In the genomic region with DNA sequence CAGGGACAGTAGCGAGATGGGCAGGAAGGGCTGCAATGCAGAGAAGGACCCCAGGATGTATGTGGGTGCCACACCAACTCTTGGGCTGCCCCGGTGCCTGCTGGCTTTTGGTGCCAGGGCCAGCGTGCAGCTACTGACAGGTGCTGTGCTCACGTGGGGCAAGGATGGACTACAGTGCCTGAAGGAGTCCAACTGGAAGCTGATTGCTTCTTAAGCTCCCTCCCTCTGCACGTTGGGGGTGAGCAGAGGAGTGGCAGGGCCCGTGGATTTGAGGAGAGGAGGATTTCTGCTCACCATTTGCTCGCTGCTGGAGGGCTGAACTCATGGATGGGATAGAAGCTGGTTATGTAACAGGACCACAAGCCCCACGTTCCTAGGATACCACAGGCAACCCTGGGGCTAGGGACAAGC, we compare ENCODE assay signal across 8 mouse cellular contexts. TPM values are rescaled to one million over a fixed set of nuclear protein-coding genes. Genes with fewer than 3 reads are reported as not detected.
DNase-seq lines count a peak whose midpoint lies in the region; ATAC-seq lines count a peak whose summit lies in the region.

No protein-coding gene starts in this region.

- no peaks in the 10 kb centered on the region for H3K36me3 ChIP-seq in heart, embryonic 11.5 days (ENCODE audit: control insufficient read depth, insufficient read depth, low read length)
- peaks cover 4% of the 10 kb centered on the region; the same call in 1 of the 2 replicates for H3K36me3 ChIP-seq in forebrain, embryonic 12.5 days (replicated peaks)
- no peaks in the 10 kb centered on the region for H3K36me3 ChIP-seq in lung, embryonic 16.5 days (ENCODE audit: control insufficient read depth, insufficient read depth, low read length)

- DNase-seq in heart, adult 8-10 months (ENCODE audit: low spot score) = no peak
- peak; percentile 70 for DNase-seq in Muller cell, postnatal 12 days (ENCODE audit: inconsistent ontology term)
- DNase-seq in kidney, adult 9 months = peak; percentile 86
- peak; percentile 93 for DNase-seq in skeletal muscle tissue, adult 2 months (ENCODE audit: low read depth, low spot score)
- no peak for DNase-seq in layer of hippocampus, postnatal 10 days (ENCODE audit: low spot score in 2 of 2)

- no peaks in the 10 kb centered on the region for H3K27me3 ChIP-seq in heart, embryonic 11.5 days (ENCODE audit: control insufficient read depth, insufficient read depth, low read length)
- H3K27me3 ChIP-seq in forebrain, embryonic 12.5 days = 0 out of 2 replicates have a peak, but pooled peaks cover 4% of the 10 kb centered on the region
- no peaks in the 10 kb centered on the region for H3K27me3 ChIP-seq in lung, embryonic 16.5 days (ENCODE audit: control insufficient read depth, insufficient read depth, low read depth, low read length)

- H3K4me2 ChIP-seq in heart, embryonic 11.5 days = peak overlapping the region; percentile 67
- peak overlapping the region; percentile 56 for H3K4me2 ChIP-seq in forebrain, embryonic 12.5 days
- H3K4me2 ChIP-seq in lung, embryonic 16.5 days (ENCODE audit: low read depth, low read length) = peak overlapping the region; percentile 65

- H3K4me3 ChIP-seq in heart, embryonic 11.5 days (ENCODE audit: low read depth, low read length) = peak overlapping the region; percentile 30
- peak overlapping the region; percentile 30 for H3K4me3 ChIP-seq in forebrain, embryonic 12.5 days (replicated peaks)
- peak overlapping the region; percentile 52 for H3K4me3 ChIP-seq in lung, embryonic 16.5 days (ENCODE audit: low read length)

- peak overlapping the region; percentile 22 for H3K27ac ChIP-seq in heart, embryonic 11.5 days (ENCODE audit: low read depth, low read length)
- H3K27ac ChIP-seq in forebrain, embryonic 12.5 days = peak overlapping the region; percentile 80
- H3K27ac ChIP-seq in lung, embryonic 16.5 days (ENCODE audit: low read length) = peak overlapping the region; percentile 95

- peaks cover 29% of the 10 kb centered on the region for H3K4me1 ChIP-seq in heart, embryonic 11.5 days (ENCODE audit: control insufficient read depth, insufficient read depth, low read length)
- H3K4me1 ChIP-seq in forebrain, embryonic 12.5 days = peaks cover 29% of the 10 kb centered on the region
- H3K4me1 ChIP-seq in lung, embryonic 16.5 days (replicated peaks; ENCODE audit: control insufficient read depth, insufficient read depth, low read length) = peaks cover 57% of the 10 kb centered on the region

- ATAC-seq in heart, embryonic 11.5 days (replicated peaks; ENCODE audit: insufficient number of reproducible peaks, low FRiP score, low TSS enrichment) = no peak; the same call in 1 of the 2 replicates
- ATAC-seq in forebrain, embryonic 12.5 days (ENCODE audit: low FRiP score) = no peak
- ATAC-seq in lung, embryonic 16.5 days (ENCODE audit: low read depth) = peak; percentile 51

- H3K9me3 ChIP-seq in heart, embryonic 11.5 days (replicated peaks; ENCODE audit: control insufficient read depth, low read length) = no peaks in the 10 kb centered on the region
- H3K9me3 ChIP-seq in forebrain, embryonic 12.5 days = no peaks in the 10 kb centered on the region
- no peaks in the 10 kb centered on the region for H3K9me3 ChIP-seq in lung, embryonic 16.5 days (ENCODE audit: control insufficient read depth, low read length)

- 11% methylated on average over 8 of the region's 8 CpGs for WGBS in heart, embryonic 11.5 days (ENCODE audit: insufficient replicate concordance)
- WGBS in forebrain, embryonic 12.5 days = 11% methylated on average over 8 of the region's 8 CpGs
- WGBS in lung, embryonic 16.5 days = 6% methylated on average over 8 of the region's 8 CpGs

- H3K9ac ChIP-seq in heart, embryonic 11.5 days (ENCODE audit: low read depth, low read length) = peak overlapping the region; percentile 28
- peak overlapping the region; percentile 51 for H3K9ac ChIP-seq in forebrain, embryonic 12.5 days
- peak overlapping the region; percentile 67 for H3K9ac ChIP-seq in lung, embryonic 16.5 days (ENCODE audit: low read length)

RNA-seq across cellular contexts. Expression of a gene that starts 0.7 kb away (rescaled TPM):
- 15.0 and 16.3 TPM in 2 replicates for polyA plus RNA-seq in heart, embryonic 11.5 days (2014; fragmentation: Nextera tagmentation; extraction: Ambion mirVana)
- 100 to 1,000 TPM; 125 to 157 (median 155) TPM for total RNA-seq in heart, adult 8-10 months (2022)
- polyA plus RNA-seq in forebrain, embryonic 12.5 days (2016; fragmentation: Nextera tagmentation; extraction: Ambion mirVana) = 25.8 and 27.2 TPM in 2 replicates
- 32.4 and 39.8 TPM in 2 replicates for polyA plus RNA-seq in lung, embryonic 16.5 days (2015; fragmentation: Nextera tagmentation; extraction: Ambion mirVana)
- 100 to 1,000 TPM; 125 to 148 TPM for total RNA-seq in layer of hippocampus, postnatal 10 days (2021)

RNA-seq across cellular contexts. Expression of a gene that starts 55.6 kb away (rescaled TPM):
- polyA plus RNA-seq in heart, embryonic 11.5 days (2014; fragmentation: Nextera tagmentation; extraction: Ambion mirVana) = 9.9 and 12.1 TPM in 2 replicates
- 100 to 1,000 TPM in 1 of 4 experiments, 10 to 100 TPM in 3; 50.6 to 129 (median 74.7) TPM for total RNA-seq in heart, adult 8-10 months (2022)
- 24.4 and 24.8 TPM in 2 replicates for polyA plus RNA-seq in forebrain, embryonic 12.5 days (2016; fragmentation: Nextera tagmentation; extraction: Ambion mirVana)
- polyA plus RNA-seq in lung, embryonic 16.5 days (2015; fragmentation: Nextera tagmentation; extraction: Ambion mirVana) = 32.3 and 36.0 TPM in 2 replicates
- 10 to 100 TPM; 25.2 to 31.9 TPM for total RNA-seq in layer of hippocampus, postnatal 10 days (2021)

RNA-seq across cellular contexts. Expression of a gene that starts 57.6 kb away (rescaled TPM):
- 96.3 and 105 TPM in 2 replicates for polyA plus RNA-seq in heart, embryonic 11.5 days (2014; fragmentation: Nextera tagmentation; extraction: Ambion mirVana)
- 10 to 100 TPM; 25.4 to 28.6 (median 27.1) TPM for total RNA-seq in heart, adult 8-10 months (2022)
- 166 and 174 TPM in 2 replicates for polyA plus RNA-seq in forebrain, embryonic 12.5 days (2016; fragmentation: Nextera tagmentation; extraction: Ambion mirVana)
- polyA plus RNA-seq in lung, embryonic 16.5 days (2015; fragmentation: Nextera tagmentation; extraction: Ambion mirVana) = 94.6 and 95.7 TPM in 2 replicates
- total RNA-seq in layer of hippocampus, postnatal 10 days (2021) = 100 to 1,000 TPM; 189 to 201 TPM

RNA-seq across cellular contexts. Expression of a gene that starts 58.1 kb away (rescaled TPM):
- polyA plus RNA-seq in heart, embryonic 11.5 days (2014; fragmentation: Nextera tagmentation; extraction: Ambion mirVana) = 26.9 and 36.8 TPM in 2 replicates
- total RNA-seq in heart, adult 8-10 months (2022) = 10 to 100 TPM; 61.4 to 72.3 (median 65.5) TPM
- polyA plus RNA-seq in forebrain, embryonic 12.5 days (2016; fragmentation: Nextera tagmentation; extraction: Ambion mirVana) = 45.8 and 51.3 TPM in 2 replicates
- polyA plus RNA-seq in lung, embryonic 16.5 days (2015; fragmentation: Nextera tagmentation; extraction: Ambion mirVana) = 25.7 and 32.0 TPM in 2 replicates
- total RNA-seq in layer of hippocampus, postnatal 10 days (2021) = 100 to 1,000 TPM; 155 to 187 TPM

Comparison
In these comparisons a context has a peak if more than half of its experiments do, and no peak if none do; other contexts are left out.
1. H3K27ac ChIP-seq: peak in every context shown above with its lines; median percentile 95 in lung, embryonic 16.5 days; 80 in forebrain, embryonic 12.5 days; 22 in heart, embryonic 11.5 days.
2. DNase-seq: peak in Muller cell, postnatal 12 days (single experiment), kidney, adult 9 months (single experiment) and skeletal muscle tissue, adult 2 months (single experiment); none in heart, adult 8-10 months (single experiment) and layer of hippocampus, postnatal 10 days (0 of 2).
3. Peak in every context shown above with its lines, with median percentiles within 50 percentile points of each other: H3K4me2 ChIP-seq, H3K4me3 ChIP-seq and H3K9ac ChIP-seq.